Mouse (Mus musculus) forelimb bud, embryonic 11.5 days (tissue): Measurements from ENCODE around the gene Myl10.
"Not testable (repeated sequence)": the region's sequence is repeated elsewhere in the genome, so short reads cannot be mapped to it uniquely, and the experiment has no call there.

Experiments used
- DNase-seq: peaks from one replicate; pipeline ENCODE4 v3.0.0-alpha.2; 2012; ENCODE audit warnings: low read depth, low spot score

Gene Myl10

DNA sequence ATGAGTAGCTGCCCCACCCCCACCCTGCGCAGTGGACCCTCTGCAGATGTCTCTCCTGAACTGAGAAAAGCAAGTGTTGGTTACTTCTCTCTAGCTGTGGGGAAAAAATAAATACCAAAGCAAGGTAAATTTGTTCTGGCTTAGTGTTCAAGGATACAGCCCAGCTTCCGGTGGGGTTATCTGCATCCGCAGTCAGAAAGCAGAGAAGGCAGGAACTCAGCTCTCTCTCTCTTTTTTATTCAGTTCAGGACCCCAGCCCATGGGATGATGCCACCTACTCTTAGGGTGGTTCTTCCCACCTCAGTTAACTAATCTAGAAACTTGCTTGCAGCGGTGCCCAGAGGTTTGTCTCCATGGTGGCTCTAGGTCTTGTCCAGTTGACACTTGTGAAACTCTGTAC is at the start of gene Myl10:
Gene Myl10 (plus strand): TSS at position 363 of the 400 bp plus-strand sequence.
- DNase-seq: no peak

DNA sequence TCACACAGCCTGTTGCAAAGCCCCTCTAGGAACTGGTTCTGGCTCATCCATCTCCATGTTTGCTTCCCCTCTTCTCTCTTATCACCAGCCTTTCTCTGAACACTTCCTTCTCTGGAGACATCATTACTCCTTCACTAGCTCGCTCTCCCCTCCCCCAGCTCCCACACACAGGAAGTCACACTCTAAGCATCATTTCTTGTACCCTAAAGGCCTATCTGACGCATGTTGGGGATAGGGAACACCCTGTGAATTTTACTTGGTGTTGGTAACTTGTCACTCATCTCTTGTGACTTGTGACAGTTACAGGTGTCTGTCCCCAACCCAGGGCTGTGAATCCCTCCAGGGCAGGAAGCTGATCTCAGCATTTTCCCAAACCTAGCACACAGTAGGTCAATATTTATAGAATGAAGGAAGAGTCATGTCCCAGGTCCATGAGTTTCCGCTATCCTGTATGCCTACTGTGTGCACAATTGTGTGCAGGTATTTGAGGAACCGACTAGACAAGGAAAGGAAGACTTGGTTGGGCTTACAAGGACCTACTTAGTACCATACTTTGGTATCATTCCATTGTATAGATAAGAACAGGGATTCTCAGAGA is 46.1 kb upstream of the Myl10 start:
- no peak for DNase-seq

DNA sequence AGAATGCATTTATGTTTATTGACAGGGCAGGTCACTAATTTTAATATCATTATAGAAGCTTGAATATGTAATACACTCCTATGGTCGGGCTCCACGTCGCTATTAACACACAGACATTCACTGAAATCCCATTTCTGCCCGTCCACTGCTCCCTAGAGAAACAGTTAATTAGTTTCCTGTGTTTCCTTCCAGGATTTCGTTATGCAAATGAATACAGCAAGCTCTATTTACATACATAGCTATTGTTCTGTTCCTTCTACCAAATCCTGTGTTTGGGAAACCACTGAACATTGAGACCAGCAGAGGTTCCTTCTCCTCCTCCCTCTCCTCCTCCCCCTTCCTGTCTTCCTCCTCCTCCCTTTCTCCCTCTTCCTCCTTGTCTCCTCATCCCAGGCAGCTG is 43.9 kb upstream of the Myl10 start:
- no peak for DNase-seq

DNA sequence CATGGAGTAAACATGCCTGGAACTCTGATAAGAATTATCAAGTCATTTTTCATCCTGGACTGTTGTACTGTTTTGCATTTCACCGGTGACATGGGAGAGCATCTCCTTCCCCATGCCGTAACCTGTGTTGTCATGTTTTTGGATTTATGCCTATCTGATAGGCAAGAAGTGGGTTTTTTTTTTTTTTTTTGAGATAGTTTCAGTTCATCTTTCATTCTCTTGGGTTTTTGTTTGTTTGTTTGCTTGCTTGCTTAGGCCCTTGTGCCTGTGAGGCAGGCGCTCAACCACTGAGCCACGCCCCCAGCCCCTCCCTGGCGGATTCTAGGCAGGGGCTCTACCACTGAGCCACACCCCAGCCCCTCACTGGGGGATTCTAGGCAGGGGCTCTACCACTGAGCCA is 43.3 kb upstream of the Myl10 start:
- no peak for DNase-seq

DNA sequence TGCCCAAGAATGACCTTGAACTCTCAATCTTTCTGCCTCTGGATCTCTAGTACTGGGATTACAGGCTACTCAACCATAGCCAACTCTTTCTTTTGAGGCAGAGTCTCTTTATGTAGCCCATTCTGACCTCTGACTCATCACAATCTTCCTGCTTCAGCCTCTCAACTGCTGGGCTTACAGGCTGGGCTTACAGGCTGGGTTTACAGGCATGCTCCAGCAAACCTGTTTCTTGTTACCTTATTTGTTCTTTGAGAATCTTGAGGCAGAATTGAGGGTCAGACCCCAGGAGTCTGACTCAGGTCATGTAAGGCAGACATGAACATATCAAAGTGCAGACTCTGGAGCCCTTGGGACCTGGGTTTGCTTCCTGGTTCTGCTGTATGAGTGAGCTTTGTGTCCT is 38.5 kb upstream of the Myl10 start:
- no peak for DNase-seq

DNA sequence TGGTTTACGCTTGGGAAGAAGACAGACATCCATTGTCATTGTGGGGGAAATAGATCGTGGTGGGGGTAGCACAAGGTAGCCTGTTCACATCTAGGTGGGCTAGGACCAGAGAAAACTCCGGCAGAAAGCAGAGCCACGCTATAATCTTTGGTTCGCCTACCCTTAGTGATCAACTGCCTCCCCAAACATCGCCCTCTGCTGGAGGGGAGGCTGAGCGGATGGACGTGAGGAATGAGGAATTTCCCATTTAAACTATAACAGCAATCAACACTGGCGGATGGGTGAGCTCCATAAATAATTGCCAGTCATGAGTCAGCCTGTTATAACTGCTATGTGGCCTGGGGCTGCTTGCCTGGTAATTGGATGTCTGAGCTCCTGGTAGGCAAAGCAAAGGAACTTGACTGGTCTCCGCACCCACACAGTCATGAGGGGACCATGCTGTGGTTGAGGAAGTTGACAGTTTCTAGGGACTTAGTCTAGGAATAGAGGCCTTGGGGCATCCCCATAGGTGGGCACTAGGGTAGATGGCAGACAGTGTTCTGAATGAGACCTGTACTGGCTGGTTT is 36.0 kb upstream of the Myl10 start:
- no peak for DNase-seq

DNA sequence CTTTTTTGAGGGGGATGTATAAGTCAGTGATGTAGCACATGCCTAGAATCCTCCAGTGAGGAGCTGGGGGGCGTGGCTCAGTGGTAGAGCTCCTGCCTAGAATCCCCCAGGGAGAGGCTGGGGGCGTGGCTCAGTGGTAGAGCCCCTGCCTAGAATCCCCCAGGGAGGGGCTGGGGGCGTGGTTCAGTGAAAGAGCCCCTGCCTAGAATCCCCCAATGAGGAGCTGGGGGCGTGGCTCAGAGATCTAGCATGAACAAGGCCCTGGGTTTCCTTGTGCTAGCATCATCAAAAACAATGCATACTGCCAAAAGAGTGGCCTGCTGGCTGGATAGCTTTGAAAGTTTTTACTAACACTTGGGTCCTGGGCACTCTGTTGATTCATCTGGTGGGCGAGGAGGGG is 32.2 kb upstream of the Myl10 start:
- DNase-seq: not testable (repeated sequence)

DNA sequence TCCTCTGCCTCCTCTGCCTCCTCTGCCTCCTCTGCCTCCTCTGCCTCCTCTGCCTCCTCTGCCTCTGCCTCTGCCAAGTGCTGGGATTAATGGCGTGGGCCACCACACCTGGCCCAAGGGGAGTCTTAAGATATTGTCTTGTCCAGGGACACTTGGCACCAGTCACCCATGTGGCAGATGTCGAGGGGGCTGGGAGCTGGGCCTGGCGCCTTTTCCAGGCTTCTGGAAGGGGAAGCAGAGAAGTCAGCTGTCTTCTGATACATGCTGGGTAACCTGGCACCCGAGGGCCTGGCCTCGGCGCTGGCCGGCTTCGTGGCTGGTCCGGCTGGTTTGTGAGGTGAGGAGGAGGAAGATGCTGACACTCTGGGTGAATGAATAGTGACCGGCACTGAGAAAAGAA is 30.7 kb upstream of the Myl10 start:
- DNase-seq: no peak

DNA sequence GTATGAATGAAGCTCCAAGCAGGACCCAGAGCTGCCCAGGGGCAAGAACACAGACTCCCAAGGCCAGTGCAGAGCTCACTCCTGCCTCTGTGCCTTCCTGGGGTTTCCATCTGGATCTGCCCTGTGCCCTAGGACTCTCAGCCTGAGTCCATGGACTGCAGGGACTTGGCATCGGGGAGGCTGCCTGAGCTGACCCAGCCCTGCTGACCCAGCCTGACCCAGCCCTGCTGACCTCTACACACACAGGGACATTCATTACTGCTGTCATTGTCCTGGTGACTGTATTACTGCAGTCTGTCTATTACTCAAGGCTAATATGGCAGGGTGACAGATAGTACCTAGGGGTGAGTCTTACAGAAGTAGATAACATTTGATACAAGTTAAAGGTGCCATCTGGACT is 30.1 kb upstream of the Myl10 start:
- no peak for DNase-seq

DNA sequence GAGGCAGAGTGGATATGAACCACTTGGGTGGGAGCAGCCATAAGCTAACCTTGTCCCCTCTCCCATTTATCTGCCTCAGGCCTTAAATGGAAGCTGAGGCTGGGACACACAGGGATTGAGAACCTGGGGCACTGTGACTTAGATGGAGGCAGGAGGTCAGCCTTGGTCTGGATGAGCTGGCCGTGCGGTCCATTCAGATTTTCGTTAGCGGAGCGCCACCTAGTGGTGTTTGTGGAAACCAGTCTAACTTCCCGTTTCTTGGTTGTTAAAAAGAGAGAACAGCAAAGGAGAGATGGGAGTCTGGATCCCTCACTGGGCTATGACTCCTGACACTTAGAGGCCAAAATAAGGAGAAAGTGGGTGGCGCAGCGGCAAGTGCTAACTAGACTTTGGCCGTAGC is 28.4 kb upstream of the Myl10 start:
- DNase-seq: peak; percentile 84

DNA sequence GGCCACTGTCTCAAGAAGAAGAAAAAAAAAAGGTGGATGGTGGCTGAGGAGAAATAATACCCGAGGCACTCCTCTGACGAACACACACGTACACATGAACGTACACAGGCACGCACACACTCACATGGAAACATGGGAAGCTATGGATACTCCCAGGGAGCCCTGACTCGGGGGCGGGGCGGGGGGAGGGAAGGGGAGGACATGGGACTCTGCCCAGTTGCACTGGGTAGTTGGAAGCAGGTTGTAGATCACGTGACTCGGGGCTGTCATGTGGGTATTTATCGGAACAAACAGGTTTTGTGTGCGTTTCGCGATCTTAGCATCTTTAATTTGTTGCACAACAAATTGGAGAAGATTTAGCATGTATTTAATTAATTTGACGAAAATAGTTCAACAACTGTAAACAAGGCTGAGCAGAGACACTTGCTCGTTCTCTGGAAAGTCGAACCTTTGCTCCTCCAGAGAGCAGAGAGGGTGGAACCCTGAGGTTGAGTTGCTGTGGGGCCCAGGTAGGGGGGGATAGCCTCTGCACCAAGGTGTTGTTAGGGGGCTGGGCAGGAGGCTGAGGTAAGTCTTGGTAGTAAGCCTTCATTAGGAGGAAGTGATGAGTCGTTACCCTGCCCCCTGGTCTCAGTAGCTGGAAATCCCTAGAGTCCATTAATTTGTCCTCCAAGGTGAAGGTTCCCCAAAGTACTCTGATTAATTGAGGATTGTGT is 16.5 kb upstream of the Myl10 start:
- DNase-seq: no peak

DNA sequence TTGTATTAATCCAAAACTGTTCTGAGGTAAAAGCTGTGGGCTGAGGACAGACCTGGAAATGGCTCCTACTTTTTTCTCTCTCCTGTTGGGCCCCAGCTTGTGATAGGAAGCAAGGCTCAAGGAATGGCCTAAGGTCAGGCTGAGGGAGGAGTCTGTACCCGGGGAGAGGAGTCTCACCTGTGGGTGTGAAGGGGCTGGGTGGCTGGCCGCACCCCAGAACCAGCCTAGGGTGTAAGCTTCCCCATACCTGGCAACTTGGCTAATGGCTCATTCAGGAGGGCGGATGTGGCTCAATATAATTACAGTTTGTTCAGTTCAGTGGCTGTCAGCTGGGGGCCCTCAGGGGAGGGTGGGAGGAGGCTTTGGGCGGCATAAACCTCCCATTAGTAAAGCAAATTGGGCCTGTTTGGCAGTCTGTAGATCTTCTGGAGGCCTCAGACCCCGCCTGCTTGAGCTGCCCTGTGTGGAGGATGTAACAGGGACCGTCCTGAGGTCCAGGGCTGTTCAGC is 14.1 kb upstream of the Myl10 start:
- DNase-seq: no peak

DNA sequence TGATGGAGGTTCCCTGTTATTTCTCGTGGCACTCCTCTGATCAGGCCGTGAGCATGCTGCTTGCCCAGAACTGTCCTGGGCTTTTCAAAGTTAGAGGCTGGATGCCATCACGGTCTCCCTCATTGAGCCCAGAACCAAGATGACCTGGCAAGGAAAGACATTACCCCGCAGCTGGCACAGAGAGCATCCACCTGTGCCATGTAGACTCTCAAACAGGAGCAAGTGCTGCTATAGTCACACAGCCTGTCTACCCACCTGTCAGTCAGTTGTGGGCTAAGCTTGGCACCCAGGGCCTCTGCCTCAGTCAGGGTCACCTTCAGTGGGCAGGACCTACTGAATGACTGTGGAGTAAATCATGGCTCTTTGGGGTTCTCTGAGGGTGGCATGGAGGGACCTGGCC is 6.6 kb upstream of the Myl10 start:
- DNase-seq: no peak

DNA sequence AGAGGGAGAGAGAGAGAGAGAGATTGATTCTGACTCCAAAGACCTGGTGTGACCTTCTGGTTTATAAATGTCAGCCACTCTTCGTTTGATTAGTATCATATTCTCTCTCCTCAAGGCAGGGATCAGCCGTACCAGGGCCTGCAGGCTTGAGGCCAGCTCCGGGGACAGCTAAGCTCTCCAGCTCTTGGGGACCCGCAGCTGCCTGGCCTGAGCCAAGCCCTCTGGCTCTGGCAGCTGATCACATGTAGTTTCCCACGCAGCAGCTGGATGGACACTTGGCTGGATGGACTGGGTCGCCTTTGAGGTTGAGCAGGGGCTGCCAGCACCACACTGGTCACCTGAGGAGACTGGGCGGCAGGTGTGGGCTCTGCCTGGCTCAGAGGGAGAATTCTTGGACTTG is 5.4 kb upstream of the Myl10 start:
- no peak for DNase-seq

DNA sequence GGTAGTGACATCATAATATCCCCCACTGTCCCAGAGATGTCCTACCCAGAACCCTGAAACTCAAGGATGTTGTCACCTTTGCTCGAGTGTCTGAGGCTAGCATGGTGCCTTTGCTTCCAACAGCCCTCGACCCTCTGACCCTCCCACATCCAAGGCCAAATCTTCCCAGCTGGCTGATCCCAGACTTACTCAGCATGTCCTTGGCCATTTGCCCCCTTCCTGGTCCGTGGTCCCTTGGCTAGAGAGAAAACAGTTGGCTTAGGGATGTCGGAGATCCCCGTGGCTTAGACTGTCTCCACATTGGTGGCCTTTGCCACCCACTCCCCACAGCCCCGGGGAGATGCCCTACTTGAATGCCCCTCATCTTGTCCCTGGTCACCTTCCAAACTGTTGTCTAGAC is 4.1 kb upstream of the Myl10 start:
- no peak for DNase-seq

DNA sequence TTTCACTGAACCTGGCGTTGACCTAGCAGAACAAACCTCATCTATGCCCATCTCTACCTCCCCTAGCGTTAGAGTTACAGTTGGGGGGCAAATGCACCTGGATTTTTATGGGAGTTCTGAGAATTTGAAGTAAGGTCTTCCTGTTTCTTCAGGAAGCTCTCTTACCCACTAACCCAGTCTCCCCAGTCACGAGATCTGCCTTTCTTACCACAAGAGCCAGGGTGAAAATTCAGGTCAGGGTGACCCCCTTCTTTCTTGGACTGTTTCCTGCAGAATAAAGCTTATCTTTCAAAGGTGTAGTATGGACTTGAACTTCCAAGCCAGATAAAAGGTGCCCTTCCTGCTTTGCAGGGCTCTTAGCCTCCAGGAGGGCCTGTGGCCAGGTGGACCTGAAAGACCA is 1.8 kb upstream of the Myl10 start:
- no peak for DNase-seq

DNA sequence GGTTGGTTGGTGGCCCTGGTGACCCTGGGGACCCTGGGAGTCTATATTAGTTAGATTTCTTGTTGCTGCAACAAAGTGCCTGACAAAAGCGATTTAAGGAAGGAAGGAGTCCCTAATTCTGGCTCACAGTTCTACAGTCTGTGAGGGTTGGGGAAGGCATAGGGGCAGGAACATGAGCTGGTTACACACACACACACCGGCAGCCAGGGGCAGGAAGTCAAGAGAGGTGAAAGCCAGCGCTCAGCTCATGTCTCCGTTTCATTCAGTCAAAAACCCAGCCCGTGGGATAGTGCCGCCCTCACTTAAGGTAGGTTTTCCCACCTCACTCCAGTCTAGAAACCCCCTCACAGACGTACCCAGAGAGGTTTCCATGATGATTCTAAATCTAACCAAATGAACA is 472 bp downstream of the Myl10 start:
- DNase-seq: no peak

DNA sequence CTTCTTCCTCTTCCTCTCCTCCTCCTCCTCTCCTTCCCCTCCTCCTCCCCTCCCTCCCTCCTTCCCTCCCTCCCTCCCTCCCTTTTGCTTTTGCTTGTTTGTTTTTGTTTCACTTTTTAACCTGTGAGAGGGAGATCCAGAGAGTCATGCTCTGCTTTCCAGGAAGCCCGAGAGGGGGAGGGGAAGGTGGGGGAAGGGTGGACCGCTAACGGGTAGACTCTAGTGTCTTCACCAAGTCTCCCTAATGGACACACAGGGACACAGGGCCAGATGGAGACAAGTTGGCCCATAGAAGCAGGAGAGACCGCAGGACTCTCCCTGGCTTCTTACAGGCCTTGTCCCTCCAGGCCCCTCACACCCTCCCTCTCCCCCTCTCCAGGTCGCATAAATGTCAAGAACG is 2.0 kb downstream of the Myl10 start:
- DNase-seq: no peak

DNA sequence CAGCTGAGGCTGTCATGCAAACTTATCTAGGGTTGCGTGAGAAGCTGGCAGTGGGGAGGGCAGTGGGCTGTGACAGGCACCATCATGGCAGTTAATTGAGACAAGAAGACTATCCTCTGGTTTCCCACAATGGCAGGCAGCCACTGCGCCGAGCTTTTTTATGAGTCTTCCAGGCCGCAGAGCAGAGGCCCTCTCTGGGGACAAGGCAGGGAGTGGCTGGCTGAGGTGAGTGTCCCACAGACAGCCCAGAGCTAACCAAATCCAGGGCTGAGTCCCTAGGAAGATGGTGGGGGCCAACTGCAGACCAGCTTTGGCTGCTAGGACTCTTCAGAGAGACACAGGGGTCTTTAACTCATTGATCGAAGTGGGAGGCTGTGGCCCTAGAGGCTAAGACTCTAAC is 3.6 kb downstream of the Myl10 start:
- no peak for DNase-seq

DNA sequence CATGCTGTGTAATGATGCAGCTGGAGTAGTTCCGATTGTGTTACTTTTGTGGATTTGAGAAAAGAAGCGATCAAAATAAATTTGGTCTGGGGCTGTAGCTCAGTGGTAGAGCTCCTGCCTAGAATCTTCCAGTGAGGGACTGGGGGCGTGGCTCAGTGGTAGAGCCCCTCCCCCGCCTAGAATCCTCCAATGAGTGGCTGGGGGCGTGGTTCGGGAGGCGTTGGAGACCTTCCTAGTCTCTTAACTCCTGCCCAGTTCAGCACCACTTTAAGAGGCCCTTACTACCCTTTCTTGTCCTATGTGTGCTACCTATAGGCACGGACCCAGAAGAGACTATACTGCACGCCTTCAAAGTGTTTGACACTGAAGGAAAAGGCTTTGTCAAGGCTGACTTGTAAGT is 4.7 kb downstream of the Myl10 start:
- no peak for DNase-seq

DNA sequence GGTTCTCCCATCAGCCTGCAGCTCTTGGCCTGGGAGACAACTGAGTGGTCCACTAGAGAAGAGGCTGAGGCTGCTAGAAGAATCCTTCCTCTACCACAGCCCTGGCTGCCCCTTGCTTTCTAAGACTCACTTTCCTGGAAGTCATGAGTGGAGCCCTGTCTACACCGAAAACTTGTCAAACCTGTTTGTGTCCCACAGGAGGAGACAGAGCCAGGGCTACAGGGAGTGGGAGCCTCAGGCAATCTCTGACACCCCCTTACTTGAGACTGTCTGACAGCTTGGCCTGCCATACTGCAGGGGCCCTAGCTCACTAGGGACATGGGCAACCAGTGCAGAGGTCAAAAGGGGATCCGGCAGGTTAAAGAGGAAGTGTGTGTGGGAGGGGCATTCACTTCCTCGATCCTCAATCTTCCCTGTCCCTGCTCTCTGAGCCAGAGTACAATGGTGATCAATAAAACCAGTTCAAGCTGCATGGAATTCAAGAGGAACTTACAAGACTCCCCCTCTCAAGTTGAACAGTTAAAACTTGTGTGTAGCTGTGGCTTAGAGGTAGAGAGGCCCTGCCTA is 9.3 kb downstream of the Myl10 start:
- no peak for DNase-seq

DNA sequence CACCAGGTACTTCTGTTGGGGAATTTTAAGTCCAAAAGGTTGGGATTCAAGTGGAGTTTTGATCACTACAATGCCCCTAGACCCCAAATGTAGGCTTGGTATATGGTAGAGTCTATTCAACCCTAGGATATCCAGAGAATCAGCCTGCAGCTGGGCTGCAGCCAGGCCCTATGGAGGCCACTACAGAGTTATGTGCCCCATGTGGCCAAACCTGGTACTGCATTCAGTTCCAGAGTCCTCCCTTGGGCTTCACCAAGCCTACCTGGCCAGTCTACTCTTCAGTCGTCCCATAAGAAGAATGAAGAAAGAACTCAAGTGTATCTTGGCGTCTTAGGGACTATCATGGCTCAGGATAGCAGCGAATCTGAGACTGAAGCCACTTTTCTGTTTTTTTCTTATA is 10.8 kb downstream of the Myl10 start:
- DNase-seq: peak; percentile 62

DNA sequence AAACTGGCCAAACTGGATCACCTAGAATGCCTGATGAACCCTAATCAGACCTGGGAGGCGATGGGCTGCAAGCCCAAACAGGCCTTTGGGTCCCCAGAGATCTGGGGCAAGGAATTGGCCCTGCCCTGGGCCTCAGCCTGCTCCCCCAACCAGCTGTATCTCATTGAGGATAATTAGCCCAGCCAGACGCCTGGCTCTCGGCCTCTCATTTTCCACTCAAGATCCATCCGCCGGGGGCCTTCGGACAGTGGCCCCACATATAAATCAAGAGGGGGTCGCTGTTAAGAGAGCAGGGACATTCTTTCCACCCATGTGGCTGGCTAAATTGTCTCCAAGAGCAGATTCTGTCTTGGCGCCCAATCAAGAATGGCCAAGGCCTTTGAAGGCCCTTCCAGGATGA is 11.2 kb downstream of the Myl10 start:
- no peak for DNase-seq
